Mouse (Mus musculus) ES-E14 (cell line): ENCODE measurements around the gene Ankrd22.

Source experiments
- CHD2 ChIP-seq: IDR thresholded peaks from 2 replicates; pipeline ENCODE4 v1.6.1; 2014; ENCODE audit warnings: mild to moderate bottlenecking, low read depth, low read length, inconsistent platforms
- HCFC1 ChIP-seq: IDR thresholded peaks from 2 replicates; pipeline ENCODE4 v1.6.1; 2012; ENCODE audit warnings: low read length, inconsistent platforms, borderline replicate concordance; ENCODE audit not compliant: insufficient read depth
- MAFK ChIP-seq: IDR thresholded peaks from 2 replicates; pipeline ENCODE4 v1.6.1; 2014; ENCODE audit warnings: mild to moderate bottlenecking, low read depth, low read length, inconsistent platforms; ENCODE audit not compliant: insufficient read depth
- ZNF384 ChIP-seq: IDR thresholded peaks from 2 replicates; pipeline ENCODE4 v1.6.1; 2012; ENCODE audit warnings: low read depth, low read length, inconsistent platforms

GRCm38 (mm10) chr19:34120107-34120731 lies 45.6 kb downstream of the Ankrd22 start:
- TF ChIP-seq ZNF384 = no peak
- TF ChIP-seq MAFK = no peak
- TF ChIP-seq CHD2 = no peak
- TF ChIP-seq HCFC1 = no peak
